Mouse (Mus musculus) olfactory bulb, adult 2 months (tissue): ENCODE data around the gene Fbxo24. TPM values are rescaled to one million over a fixed set of nuclear protein-coding genes. Genes with fewer than 3 reads are reported as not detected.

Source experiments
- H3K27ac ChIP-seq: fragments of 200-500 bp; 2 replicates; pipeline ENCODE4 v1.5.1; 2012; ENCODE audit warnings: low read depth, low read length; ENCODE audit not compliant: insufficient read depth
- H3K4me1 ChIP-seq: fragments of 200-500 bp; 2 replicates; pipeline ENCODE4 v1.6.1; 2012; ENCODE audit warnings: low read length; ENCODE audit not compliant: control insufficient read depth, insufficient read depth
- H3K4me3 ChIP-seq: fragments of 200-500 bp; 2 replicates; pipeline ENCODE4 v1.5.1; 2012; ENCODE audit warnings: mild to moderate bottlenecking, low read depth, low read length, moderate library complexity; ENCODE audit not compliant: insufficient read depth
- CTCF ChIP-seq: fragments of 200-500 bp; IDR thresholded peaks from 2 replicates; pipeline ENCODE4 v1.5.1; 2012; ENCODE audit warnings: low read depth, mild to moderate bottlenecking, low read length, moderate library complexity; ENCODE audit not compliant: insufficient read depth
- POLR2A ChIP-seq: fragments of 200-500 bp; IDR thresholded peaks from 2 replicates; pipeline ENCODE4 v1.6.1; 2012; ENCODE audit warnings: mild to moderate bottlenecking, low read depth, low read length, moderate library complexity; ENCODE audit not compliant: insufficient read depth
- WGBS: fragments of 180-500 bp; shearing (Covaris S2); methylation state at CpG from one replicate; pipeline ENCODE4 v1.1.7; 2018; 5-methylcytosine and 5-hydroxymethylcytosine counted together
- polyA plus RNA-seq: library from polyadenylated mRNA; stranded (reverse); fragments of >200 nt; gene quantifications from 2 replicates; pipeline ENCODE4 v1.2.4, GENCODE M21; 2012; ENCODE audit warnings: low replicate concordance; ENCODE audit not compliant: missing spikeins, insufficient read depth, insufficient read length

Gene Fbxo24
- polyA plus RNA-seq, 1 experiment = not detected

DNA sequence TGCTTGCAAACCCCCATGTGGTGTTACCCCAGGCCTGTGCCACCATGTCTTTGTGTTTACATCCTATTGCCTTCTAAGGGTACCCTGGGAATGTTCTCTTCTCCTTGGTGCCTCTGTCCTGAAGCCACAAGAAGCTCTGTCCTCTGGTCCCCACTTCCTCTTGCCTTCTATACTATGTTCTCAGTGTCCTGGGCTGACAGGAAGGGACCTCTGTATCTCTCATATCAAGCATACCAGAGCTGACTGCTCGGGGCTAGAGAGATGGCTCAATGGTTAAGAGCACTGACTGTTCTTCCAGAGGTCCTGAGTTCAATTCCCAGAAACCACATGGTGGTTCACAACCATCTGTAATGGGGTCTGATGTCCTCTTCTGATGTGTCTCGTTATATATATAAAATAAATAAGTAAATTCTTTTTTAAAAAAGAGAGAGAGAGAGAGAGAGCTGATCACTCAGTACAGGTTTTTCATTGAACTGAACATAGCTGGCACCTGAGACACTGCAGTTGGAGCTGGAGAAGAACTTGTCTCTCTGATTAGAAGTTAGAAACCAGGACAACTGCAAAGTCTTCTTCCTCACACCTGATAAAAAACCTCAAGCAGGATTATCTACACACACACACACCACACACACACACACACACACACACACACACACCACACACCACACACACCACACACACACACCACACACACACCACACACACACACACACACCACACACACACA, 30.5 kb downstream of the Fbxo24 start:
- WGBS = 84% methylated on average over 2 of the region's 2 CpGs
- Histone ChIP-seq H3K4me1 (peaks cover 9% of the 10 kb centered on the region), H3K27ac (no peak overlapping the region), H3K4me3 (no peak overlapping the region)
- TF ChIP-seq POLR2A (no peak), CTCF (no peak)

DNA sequence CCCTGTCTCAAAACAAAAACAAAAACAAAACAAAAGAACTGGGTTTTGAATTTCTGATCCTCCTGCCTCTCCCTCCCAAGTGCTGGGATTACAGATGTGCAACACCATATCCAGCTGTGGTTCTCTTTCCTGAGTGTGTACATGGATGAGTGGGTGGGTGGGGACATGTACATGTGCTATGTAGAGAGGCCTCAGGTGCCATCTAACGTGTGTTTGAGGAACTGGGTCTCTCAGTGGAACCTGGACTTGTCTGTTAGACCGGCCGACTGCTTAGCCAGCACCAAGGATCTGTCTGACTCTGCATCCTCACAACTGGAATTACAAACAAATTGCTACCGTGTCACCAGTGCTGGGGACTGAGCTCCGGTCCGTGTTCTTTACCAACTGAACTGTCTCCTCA, 31.2 kb downstream of the Fbxo24 start:
- no peak overlapping the region for H3K27ac ChIP-seq
- H3K4me1 ChIP-seq = peaks cover 9% of the 10 kb centered on the region
- TF ChIP-seq POLR2A = no peak
- TF ChIP-seq CTCF = no peak
- WGBS = 96% methylated on average over 6 of the region's 6 CpGs
- no peak overlapping the region for H3K4me3 ChIP-seq

GRCm38 (mm10) chr5:137596601-137597261, 32.1 kb downstream of the Fbxo24 start:
- TF ChIP-seq POLR2A (no peak), CTCF (no peak)
- Histone ChIP-seq H3K4me3 (no peak overlapping the region), H3K4me1 (peaks cover 9% of the 10 kb centered on the region), H3K27ac (no peak overlapping the region)
- 47% methylated on average over 30 of the region's 30 CpGs for WGBS

DNA sequence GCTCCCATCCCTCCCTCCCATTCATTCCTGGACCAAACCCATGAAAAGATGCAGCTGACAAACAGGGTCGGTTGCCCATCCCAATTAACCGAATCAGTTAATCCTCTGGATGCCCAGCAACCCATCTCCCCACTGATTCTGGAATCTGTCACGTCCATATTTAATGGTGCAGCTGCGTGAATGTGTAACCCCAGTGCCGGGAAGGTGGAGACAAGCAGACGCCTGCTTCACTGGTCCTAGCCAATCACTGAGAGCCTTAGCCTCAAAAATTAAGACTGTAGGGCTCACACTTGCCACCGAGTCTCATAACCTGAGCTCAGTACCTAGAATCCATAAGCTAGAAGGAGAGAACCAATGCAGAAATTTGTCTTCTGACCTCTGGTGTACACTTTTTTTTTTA, 32.9 kb downstream of the Fbxo24 start:
- TF ChIP-seq CTCF = no peak
- no peak for TF ChIP-seq POLR2A
- no peak overlapping the region for H3K4me3 ChIP-seq
- H3K27ac ChIP-seq = no peak overlapping the region
- H3K4me1 ChIP-seq = peaks cover 9% of the 10 kb centered on the region
- 71% methylated on average over 7 of the region's 7 CpGs for WGBS

- TF ChIP-seq CTCF (no peak), POLR2A (no peak)
- H3K27ac ChIP-seq = no peak overlapping the region
- no peak overlapping the region for H3K4me3 ChIP-seq
- no peaks in the 10 kb centered on the region for H3K4me1 ChIP-seq
- 78% methylated on average over 5 of the region's 5 CpGs for WGBS
Observed at GRCm38 (mm10) chr5:137590507-137590906, 38.3 kb downstream of the Fbxo24 start.

DNA sequence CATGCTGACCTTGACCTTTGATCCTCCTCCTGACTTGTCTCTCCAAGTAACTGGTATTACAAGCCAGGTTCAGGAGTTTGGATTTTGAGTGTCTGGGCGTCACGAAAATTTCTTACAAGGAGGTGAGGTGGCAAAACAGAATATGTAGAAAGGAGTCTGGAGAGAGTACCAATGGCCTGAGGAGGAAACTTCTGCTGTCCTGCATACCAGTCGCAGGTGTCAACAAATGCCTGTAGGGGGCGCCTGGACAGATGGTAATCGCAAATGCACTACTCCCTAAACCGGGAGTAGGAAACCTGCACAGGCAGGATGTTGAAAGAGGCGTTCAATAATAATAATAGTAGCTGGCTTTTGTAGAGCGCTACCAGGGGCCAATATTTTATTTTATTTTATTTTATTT, 43.8 kb downstream of the Fbxo24 start:
- TF ChIP-seq POLR2A (no peak), CTCF (no peak)
- Histone ChIP-seq H3K4me1 (peaks cover 11% of the 10 kb centered on the region), H3K27ac (no peak overlapping the region), H3K4me3 (no peak overlapping the region)
- WGBS = 32% methylated on average over 8 of the region's 8 CpGs

DNA sequence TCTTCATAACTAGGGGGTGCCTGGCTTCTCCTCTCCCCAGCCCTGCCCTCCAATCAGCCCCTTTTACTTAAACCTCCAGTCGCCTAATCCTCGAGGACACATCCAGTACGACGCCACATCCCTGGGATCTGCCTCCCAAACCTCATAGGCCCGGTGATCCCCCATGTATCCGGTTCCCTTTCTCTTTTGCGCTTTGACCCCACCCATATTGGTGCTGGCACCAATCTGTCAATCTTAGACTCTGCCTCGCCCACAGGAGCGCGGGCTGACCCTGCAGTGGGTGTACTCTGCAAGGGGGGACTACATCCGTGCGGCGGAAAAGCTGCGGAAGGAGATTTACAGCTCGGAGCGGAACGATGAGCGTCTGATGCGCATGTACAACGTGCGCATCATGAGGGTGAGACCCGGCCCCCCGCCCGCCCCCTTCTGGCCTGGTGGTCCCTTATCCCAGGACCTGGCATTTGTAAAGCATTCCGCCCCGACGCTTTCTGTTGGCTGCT, 45.1 kb downstream of the Fbxo24 start:
- Histone ChIP-seq H3K4me1 (peaks cover 11% of the 10 kb centered on the region), H3K4me3 (peak overlapping the region; percentile 42), H3K27ac (peak overlapping the region; percentile 48)
- 16% methylated on average over 27 of the region's 27 CpGs for WGBS
- TF ChIP-seq POLR2A (peak; percentile 27; the same call in 1 of the 2 replicates), CTCF (no peak)

DNA sequence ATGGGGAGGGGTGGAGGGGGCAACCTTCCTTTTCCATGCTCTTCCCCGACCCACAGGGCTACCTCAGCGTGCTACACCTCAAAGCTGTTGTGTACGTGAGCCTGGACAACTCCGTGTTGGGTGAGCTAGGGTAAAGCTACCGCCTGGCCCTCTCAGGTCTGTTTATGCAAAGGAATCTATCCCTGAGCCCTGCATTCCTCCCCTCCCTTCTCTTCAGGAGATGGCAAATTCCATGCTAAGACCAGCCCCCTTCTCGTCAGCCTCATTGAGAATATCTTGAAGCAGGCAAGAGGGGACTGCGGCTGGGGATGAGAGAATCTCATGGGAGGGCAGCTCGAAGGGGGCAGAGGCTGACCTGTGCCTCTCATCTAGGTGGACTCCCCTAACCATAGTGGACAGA, 46.1 kb downstream of the Fbxo24 start:
- TF ChIP-seq POLR2A (no peak), CTCF (no peak)
- Histone ChIP-seq H3K27ac (no peak overlapping the region), H3K4me1 (peaks cover 11% of the 10 kb centered on the region), H3K4me3 (peak overlapping the region; percentile 42; the same call in 1 of the 2 replicates)
- WGBS = 59% methylated on average over 8 of the region's 8 CpGs

DNA sequence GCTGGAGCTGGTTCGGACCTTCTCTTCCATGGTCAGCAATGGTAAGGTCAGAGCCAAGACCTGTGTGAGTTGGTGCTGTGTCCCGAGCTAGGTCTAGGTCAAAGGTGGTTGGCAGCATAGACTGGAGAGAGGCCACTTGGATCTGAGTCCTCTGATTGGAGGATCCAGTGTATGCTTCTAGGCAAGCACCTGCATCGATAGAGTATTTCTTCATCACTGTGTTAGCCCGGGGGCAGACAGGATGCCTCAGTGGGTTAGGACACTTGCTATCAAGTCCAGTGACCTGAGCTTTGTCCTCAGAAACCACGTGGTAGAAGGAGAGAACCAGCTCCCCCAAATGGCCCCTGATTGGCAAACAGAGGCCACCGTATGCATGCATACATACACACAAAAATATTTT, 48.6 kb downstream of the Fbxo24 start:
- TF ChIP-seq CTCF (no peak), POLR2A (no peak)
- 89% methylated on average over 6 of the region's 6 CpGs for WGBS
- peaks cover 11% of the 10 kb centered on the region for H3K4me1 ChIP-seq

More for the DNA sequence above, 48.6 kb downstream of the Fbxo24 start:
- Histone ChIP-seq H3K4me3 (no peak overlapping the region), H3K27ac (no peak overlapping the region)
